Mouse (Mus musculus): ENCODE measurements around the gene Apol8.

The Apol8 gene

DNA sequence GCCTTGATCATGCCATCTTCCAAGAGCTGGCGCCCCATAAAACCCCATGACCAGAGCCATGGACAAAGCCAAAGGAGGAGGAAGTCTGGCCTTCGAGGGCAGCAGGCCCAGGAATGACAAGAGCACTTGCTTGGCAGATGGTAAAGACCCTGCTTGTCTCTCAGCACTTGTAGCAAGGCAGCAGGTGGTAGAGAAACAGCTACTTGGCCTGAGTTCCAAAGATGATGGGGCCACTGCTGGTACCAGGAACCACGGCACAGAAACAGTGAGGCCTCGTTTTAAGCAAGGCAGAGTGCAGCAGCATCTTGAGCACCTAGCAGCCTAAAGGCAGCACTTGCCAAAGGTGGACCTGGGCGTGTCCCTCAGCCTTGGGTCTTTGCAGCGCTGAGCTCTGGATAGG lies 31.6 kb upstream of the Apol8 start:
- no peak for DNase-seq (ENCODE audit: extremely low read depth, low read depth, low spot score)

DNA sequence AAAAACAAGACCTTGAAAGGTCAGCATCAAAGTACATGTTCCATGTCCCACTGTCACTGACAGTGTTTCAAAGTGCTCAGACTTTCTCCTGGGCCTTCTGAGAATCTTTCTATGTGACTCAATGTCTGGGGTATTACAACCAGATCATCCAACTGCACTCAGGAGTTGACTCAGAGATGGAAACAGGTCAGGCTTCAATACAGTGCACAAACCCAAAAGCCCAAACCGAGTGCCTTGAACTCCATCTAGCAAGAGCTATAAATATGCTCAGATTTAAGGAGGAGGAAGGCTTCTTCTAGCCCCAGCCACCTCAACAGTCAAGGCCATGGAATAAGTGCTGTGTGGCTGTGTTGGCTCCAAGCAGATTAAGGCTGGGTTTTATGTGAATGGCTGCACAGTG lies 29.0 kb upstream of the Apol8 start:
- DNase-seq (ENCODE audit: extremely low read depth, low read depth, low spot score), result no peak

DNA sequence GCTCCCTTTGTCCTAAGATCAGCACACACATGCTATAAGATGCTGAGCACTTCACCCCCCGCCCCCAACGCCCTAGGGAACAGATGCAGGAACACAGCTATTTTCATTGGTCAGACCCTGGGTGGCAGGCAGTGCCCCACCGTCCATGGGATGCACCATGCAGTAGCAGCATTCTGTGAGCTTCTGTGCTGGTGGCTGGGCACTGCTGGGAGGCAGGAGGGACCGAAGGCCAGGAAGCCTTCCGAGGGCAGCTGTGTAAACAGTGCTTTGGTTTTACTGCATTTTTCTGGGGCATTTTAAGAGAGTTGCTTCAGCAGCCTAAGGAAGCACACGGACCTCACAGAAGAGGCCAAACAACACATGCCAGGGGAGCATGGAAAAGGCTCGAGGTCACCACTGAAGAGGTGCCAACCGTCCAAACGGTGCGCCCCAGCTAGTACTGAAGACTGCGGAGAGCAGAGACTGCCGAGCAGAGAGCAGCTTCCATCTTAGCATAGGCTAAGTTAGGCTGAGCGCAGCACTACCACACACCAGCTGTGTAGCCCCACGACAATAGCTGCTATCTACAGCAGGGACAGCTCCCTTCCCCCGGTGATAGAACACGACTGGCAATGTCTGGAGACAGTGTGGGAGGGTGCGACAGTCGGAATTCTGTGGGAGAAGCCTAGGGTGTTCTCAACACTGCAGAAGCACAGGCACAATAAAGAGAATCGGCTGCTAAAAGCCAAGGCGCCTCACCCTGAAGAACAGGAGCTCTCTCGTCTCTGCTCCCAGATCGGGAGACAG lies 27.4 kb upstream of the Apol8 start:
- DNase-seq (ENCODE audit: extremely low read depth, low read depth, low spot score), result no peak

DNA sequence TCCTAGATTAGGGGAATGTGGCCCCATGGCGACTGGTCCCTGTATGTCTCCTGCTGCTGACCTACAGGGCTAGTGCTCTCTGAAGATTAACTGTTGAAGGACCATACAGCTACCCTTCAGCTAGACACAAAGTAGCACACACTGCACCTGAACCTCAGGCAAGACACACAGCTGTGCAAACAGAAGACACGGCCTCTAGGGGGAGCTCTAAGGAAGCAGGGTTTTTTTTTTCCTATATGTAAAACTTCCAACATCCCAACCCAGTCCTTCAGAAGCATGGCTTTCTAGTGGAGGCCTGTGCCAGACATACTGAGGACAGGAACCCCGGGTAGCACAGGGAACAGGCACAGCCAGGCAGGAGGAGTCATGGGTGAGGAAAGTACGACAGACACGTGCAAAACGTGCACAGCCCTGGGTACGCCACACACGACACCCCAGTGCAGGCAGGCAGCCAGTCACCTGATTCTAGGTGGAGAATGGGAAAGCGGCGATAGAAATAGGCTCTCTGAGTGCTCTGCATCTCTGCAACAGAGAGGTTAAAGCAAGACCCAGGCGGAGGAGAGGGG lies 25.7 kb upstream of the Apol8 start:
- DNase-seq (ENCODE audit: extremely low read depth, low read depth, low spot score), result no peak

DNA sequence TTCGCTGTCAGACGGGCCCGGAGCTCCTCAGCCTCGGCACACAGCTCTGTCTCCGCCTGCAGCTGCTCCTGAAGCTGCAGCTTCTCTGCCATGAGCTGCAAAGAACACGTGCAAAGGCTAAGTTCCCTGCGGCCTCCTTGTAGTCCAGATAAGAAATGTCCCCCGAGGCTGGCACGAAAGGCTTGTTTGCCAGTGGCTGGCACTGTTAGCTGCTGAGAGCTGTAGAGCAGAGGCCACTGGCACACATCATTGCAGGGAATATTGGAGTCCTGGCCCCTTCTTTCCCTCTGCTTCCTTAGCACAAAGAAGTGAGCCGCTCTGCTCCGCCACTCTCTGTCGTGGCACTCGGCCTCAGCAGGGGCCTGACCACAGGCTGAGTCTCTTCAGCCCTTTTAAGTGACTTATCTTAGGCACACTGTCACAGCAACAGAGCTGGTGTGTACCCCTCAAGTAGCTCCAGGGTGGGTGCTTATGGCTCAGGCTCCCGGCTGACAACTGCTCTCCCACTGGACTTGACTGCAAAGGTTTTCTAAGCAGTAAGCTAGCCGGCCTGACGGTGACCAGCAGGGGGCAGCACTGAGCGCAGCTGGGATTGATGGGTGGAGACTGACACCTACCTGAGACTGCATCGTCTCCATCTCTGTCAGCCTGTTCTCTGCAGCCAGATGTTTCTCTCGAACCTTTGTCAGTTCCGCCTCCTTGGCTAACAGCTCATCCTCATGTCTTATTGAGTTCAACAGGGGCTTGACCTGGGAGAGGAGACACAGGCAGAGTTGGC lies 18.6 kb upstream of the Apol8 start:
- DNase-seq (ENCODE audit: extremely low read depth, low read depth, low spot score), result no peak

DNA sequence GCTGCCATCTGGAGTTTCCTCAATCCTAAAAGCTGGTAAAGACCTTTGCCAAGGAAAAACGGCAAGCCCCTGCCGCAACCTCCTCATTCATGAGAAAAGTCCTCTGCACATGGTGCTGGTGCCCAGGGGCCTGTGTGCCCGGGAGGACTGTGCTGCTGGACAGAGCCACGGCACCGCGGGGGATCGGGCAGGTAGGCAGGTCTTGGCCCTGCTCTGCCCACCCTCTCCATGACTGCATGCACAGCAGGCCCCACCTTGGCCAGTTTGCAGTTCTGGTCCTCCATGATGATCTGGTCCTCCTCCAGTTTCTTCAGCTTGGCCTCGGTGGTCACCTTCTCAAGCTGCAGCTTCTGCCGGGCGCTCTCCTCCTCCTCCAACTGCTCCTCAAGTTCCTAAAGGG lies 17.5 kb upstream of the Apol8 start:
- no peak for DNase-seq (ENCODE audit: extremely low read depth, low read depth, low spot score)

DNA sequence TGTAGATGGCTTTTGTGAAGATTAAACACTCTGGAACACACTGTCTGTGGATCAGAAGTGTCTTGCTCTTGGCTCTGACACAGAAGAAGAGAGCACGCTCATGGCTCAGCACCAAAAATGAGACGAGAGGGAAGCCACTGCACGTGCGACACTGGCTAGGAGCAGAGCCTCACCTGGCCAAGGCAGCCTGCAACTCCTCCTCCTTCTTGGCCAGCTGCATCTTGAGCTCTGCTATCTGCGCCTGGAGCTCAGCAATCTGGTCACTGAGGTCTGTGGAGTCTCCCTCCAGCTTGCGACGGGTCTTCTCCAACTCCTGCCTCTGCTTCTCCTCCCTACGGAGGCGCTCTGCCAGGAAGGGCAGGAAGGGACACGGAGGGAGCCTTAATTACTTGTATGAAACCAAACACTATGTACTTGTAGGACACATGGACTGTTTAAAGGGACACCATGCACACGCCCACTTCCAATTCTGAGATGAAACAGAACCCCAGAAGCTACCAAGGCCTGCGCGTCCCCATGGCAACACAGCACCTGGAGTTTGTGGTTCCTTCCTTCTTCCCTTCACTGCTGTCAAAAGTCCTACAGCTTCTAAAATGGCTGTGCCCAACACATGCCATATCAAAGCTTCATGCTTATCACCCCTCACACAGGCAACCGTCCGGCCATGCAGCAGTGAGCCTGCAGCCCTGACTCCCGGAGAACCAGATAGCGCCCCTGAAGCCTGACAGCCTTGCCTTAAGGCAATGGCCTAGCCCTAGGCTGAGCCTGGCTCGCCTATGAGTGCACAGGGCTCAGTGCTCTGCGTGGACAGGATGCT lies 16.5 kb upstream of the Apol8 start:
- DNase-seq (ENCODE audit: extremely low read depth, low read depth, low spot score), result no peak

DNA sequence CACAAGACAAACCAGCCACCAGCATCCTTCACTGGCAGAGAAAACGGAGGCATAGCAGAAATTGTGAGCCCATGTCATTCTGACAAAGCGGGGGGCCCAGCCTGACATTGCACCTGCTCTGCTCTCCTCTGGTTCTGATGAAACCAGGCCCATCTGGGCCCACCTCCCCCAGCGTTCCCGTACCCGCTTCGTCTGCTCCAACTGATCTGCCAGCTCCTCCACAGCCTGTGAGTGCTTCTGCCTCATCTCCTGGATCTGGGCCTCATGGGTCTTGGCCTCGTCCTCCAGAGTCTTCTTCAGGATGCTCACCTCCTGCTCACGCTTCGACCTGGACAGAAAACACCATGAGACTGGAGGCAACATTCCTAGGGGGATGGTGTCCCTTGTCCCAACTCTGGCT lies 14.1 kb upstream of the Apol8 start:
- DNase-seq (ENCODE audit: extremely low read depth, low read depth, low spot score), result no peak

DNA sequence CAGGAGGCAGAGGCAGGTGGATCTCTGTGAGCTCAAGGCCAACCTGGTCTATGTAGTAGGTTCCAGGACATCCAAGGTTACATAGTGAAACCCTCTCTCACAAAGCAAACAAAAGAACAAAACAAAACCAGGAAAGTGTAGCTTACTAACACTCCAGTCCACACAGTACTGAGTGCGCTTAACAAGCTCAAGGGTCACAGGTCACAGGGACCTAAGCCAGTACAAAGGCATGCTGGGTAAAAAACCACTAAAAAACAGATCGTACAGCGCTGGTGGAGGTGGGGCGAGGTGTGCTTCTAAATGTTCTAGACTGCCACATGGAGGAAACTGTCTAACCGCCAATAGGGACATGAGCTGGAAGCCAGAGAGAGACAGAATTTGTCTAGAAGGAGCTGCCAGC lies 13.5 kb upstream of the Apol8 start:
- no peak for DNase-seq (ENCODE audit: extremely low read depth, low read depth, low spot score)

DNA sequence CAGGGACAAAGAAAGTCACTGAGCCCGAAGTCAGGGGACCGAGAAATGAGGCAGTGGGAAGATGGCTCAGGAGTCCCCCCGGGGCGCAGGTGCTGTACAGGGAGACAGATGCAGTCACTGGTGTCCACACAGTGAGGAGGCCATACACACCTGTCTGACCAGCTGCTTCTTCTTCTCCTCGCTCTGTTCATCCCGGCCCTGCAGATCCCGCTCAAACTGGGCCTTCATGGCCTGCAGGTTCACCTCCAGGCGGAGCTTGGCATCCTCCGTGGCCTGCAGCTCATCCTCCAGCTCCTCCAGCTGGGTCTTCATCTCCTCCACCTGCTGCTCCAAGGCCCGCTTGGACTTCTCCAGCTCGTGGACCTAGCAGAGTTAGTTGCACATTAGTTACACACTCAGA lies 10.2 kb upstream of the Apol8 start:
- DNase-seq (ENCODE audit: extremely low read depth, low read depth, low spot score), result no peak

DNA sequence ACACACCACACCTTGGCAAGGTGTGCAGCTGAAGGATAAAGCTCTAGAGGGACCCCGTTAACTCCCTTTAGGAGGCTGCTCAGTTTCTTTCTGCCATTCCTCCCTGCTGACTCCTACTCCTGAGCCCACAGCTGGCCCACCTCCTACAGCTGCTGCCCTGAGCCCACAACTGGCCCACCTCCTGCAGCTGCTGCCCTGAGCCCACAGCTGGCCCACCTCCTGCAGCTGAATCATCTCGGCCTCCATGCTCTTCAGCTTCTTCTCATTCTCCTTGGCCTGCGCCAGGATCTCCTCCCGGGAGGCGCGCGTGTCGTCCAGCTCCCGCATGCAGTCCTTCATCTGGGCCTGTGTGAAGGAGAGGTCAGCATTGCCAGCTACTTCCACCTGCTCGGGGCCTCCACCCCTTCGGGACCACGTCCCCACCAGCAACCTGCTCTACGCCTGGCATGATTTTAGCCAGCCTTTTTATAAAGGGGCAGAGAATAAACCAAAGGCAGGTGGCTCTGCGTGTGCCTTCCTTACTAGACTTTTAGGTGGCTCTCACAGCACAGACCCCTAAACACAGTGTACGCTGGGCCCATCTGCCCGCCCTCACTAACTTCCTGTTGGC lies 8.8 kb upstream of the Apol8 start:
- no peak for DNase-seq (ENCODE audit: extremely low read depth, low read depth, low spot score)

DNA sequence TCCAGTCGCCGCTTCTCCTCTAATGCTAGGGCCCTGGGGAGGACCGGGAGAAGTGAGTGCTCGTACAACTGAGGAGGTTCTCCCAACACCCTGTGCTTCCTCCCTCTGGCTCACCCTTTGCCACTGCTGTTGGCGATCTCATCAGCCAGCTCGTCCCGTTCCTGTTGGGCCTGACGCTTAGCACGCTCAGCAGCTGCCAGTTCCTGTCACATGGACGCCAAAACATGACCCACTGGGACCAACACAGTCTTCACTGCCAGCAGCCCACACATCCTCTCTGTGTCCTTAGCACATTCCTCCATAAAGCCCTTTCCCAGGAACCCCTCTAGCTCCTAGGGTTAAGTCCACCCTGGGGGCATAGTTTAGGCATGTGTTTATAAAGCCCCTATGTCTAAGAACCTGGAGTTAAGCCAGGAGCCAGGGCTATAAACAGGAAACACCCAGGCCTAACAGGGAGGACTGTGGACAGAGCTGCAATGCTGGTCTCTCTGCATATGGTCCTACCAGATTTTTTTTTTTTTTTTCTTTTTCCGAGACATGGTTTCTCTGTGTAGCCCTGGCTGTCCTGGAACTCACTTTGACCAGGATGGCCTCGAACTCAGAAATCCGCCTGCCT lies 7.7 kb upstream of the Apol8 start:
- DNase-seq (ENCODE audit: extremely low read depth, low read depth, low spot score), result no peak

DNA sequence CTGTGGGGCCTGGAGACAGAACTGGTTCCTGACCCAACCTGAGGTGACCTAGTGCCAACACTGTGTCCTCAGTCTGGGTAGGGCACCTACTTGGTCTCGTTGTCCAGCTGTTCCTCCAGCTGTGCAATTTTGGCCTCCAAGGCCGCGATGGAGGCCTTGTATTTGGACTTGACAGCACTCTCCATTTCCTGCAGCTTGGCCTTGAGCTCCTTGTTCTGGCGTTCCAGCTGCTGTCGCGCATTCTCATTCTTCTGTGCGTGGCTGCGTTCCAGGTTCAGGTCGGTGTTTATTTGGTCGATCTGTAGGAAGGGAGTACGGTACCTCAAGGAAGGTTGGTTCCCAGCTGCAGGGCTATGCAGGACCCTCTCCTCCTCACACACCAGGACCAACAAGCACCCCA lies 6.9 kb upstream of the Apol8 start:
- no peak for DNase-seq (ENCODE audit: extremely low read depth, low read depth, low spot score)

DNA sequence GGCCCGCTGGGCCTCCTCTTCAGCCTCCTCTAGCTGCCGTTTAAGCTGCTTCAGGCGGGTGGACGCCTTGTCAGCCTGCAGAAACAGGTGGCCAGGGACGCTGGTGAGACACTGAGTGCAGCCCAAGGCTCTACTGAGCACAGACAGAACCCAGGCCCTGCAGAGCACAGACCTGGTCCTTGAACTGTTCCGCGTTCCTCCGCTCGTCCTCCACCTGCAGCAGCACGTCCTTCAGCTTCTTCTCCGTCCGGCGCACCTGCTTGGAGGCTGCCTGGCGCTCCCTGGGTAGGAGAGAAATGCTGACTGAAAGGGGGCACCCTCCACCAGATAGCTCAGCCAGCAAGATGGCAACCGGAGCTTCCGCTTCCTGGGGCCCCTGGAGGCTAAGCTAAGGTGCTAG lies 6.2 kb upstream of the Apol8 start:
- DNase-seq (ENCODE audit: extremely low read depth, low read depth, low spot score), result no peak

DNA sequence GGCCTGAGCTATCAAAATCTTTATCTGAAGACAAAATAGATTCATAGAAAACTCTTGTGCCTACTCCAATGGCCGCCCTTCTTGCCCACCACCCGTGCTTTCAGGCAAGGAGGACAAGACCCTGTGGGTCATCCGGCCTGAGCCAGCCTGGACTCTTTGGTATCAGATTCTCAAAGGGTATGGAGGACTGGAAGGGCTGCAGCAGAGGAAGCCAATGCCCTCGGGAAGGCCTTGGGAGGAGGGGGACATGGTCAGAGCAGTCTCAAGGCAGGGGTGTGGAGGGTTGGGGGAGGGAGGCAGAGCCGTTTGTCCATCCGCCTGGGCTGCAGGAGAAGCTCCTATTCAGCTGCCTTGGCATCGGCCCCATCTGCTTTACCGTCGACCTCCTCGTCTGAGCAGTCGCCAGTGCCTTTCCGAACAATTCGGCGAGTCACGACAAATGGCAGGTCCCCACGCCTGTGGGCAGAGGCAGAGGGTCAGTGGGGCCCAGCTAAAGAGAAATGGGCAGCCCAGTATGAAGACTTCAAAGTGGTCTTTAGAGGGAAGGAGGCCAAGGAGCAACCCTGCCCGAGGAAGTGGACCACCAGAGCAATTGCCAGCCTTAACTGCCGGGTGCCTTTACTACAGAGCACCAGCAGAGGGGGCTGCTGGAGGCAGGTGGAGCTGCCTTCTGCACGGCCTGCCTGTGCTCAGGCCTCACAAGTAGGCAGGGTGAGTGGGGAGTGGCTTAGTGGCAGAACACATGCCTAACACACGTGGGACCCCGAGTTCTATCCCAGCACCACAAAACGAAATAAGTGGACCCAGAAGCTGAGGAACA lies 5.0 kb upstream of the Apol8 start:
- no peak for DNase-seq (ENCODE audit: extremely low read depth, low read depth, low spot score)

DNA sequence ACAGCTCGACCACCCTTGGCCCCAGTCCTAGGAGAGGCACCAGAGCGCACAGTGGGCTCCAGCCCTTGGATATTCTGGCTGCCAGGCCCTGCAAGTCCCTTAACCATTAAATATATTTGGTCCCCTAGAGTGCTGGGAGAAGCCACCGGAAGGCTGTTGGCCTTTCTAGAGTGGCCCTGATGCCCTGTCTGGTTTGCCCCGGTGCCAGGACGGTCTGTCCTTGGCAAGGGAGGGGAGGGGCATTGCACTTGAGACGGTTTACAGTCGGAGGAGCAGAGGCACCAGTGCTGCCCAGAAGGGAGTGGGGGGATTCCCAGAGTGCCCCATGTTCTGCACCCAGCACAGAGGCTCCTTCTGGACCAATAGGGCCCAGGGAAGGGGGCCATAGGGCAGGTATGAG lies 4.3 kb upstream of the Apol8 start:
- DNase-seq (ENCODE audit: extremely low read depth, low read depth, low spot score), result no peak

DNA sequence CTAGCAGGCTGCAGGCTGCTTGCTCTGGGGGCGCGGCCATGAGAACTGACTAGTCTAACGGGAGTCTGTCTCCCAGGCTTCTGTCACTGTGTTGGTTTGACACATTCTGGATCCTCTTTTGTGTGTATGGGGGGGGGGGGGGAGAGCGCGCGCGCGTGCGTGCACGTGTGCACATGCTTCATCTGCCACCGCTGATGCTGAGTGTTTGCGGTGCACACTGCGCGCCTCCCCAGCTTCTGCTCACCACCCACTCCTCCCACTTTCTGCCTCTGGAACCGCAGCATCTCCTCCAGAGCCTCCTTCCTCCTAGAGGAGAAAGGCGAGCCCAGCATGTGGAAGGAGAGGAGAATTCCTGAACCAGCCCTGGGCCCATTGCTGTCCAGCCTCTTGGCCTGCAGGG lies 3.2 kb upstream of the Apol8 start:
- no peak for DNase-seq (ENCODE audit: extremely low read depth, low read depth, low spot score)

DNA sequence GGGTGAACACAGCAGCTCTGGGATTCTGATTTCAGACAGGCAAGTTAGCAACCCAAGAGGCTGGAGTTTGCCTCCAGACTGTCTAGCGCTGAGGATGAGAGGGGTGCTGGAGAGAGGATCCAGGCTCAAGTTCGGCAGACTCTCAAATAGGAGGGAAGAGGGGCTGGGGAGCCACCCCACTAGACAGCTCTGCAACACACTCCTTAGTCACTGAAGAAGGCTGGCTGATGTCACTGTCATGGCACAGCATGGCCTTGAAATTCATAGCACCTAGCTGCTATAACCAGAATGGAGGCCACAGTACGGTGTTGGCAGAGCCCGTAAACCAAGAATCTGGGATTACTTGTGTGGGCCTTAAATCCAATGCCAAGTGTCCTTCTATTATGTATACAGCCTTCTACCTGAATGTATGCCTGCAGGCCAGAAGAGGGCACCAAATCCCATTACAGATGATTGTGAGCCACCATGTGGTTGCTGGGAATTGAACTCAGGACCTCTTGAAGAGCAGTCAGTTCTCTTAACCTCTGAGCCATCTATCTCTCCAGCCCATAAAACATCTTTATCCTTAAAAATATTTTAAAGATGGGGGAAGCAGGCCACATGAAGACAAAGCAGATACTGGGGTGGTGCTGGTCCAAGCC lies 903 bp upstream of the Apol8 start:
- DNase-seq (ENCODE audit: extremely low read depth, low read depth, low spot score), result no peak

DNA sequence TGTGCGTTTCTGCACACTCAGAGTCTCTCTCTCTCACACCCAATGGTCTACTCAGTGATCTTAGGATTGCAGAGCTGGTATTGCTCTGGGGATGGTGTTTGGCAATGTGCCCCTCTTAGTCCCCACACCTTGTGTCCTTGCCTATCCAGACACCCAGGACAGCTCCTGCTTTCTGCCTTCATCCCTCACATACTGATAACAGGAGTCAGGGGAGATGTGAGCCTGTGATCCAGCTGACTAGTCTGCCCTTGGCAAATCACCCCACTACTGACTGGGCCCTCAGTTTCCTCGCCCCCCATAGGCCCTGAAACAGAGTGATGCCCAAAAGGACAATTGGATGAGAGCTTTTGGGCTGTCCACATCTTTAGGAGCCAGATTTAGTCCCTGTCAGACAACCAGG lies 722 bp downstream of the Apol8 start:
- DNase-seq (ENCODE audit: extremely low read depth, low read depth, low spot score), result no peak

Data from fat pad, adult 2 months (tissue).